Mouse (Mus musculus) left cerebral cortex, postnatal 10 days (tissue): ENCODE measurements around the gene Bbs9. TPM values are rescaled to one million over a fixed set of nuclear protein-coding genes. Genes with fewer than 3 reads are reported as not detected.
"Not testable (repeated sequence)": the region's sequence is repeated elsewhere in the genome, so short reads cannot be mapped to it uniquely, and the experiment has no call there.

ENCODE experiments used
- DNase-seq, 2 experiments: peaks; one replicate each; pipeline ENCODE4 v3.0.0; 2021 to 2022; ENCODE audit warnings: low spot score in 2 of 2, mixed read lengths in 1 of 2; ENCODE audit errors: extremely low spot score in 1 of 2
- intact Hi-C: fragments of 180-260 bp; cut with DNase I; formaldehyde crosslinking; loops from one replicate; pipeline ENCODE4 v1.15.1; 2025
- total RNA-seq, 2 experiments: library from RNA; stranded (reverse); gene quantifications; 2 replicates each; pipeline ENCODE4 v1.2.3; 2021

Gene Bbs9
- 10 to 100 TPM; 27.8 to 28.6 TPM for total RNA-seq

DNA sequence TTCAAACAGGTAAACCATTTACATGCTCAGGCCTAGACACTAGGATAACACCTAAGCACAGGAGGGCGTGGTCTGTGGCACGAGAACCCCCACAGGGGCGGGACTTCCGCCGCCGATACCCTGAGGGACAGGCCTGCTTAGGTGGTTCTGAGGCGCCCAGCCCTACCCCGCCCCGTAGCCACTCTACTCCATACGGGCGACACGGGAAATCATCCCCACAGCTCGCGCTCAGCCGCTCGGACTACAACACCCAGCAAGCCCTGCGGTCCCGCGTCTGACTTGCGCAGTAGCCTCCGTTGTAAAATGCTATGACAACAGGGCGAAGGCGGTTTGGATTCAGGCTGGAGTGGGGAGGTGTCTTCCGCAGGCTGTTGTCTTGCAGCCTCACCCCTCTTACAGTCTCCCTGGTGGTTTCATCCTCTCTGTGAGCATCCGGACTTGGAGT, at the start of gene Bbs9:
TSS of gene Bbs9 (plus strand) at position 292 of the 445 bp plus-strand sequence.
- peak; percentile 92 to 95 for DNase-seq
- intact Hi-C loops, result no loop called here

DNA sequence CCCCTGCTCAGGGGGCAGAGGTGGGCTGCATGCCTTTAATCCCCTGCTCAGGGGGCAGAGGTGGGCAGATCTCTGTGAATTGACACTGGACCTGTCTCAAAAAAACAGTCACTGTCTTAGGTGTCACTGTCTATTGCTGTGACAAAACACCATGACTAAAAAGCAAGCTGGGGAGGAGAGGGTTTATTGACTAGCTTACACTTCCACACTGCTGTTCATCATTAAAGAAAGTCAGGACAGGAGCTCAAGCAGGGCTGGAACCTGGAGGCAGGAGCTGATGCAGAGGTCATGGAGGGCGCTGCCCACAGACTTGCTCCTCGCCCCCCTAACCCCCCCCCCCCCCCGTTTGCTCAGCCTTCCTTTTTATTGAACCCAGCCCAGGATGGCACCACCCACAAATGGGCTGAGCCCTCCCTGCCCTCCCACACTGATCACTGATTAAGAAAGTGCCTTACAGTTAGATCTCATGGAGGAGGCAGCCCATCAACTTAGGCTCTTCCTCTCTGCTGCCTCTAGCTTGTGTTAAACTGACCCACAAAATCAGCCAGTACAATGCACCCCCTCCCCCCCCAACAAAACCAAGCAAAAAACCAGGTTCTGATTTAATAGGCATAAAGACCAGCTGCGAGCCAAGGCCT, 47.4 kb upstream of the Bbs9 start:
- intact Hi-C loops, result no loop called here
- DNase-seq, result no peak

DNA sequence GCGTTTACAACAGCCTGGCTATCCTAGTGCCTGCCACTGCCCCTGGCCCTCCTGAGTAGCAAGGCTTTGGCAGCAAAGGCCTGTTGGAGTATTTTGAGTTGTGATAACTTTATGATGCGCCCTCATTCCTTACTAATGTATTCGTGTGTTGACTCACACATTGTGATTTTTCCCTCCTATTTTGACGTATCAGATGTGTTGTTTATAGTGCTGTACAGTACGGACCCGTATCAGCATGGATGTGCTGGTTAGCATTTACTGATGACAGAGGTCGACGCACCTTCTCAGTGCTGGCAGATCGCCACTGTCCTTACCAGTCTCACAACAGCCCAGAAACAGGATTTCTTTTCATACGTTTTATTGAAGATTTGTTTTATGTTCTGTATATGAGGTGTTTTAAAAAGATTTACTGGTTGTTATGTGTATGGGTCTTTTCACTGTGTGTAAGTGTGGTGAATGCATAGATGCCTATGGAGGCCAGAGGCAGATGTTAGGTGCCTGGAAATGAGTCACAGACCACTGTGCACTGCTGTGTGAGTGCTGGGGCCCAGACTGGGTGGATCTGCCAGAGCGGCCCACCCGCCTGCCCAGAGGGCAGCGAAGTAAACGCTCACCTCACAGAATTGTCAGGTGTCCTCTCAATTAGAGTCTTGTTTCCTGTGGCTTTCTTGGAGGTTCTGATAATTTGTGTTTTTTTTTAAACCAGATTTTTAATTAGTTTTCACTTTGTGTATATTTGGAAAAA, 46.7 kb upstream of the Bbs9 start:
- no peak for DNase-seq
- intact Hi-C loops, result no loop called here

DNA sequence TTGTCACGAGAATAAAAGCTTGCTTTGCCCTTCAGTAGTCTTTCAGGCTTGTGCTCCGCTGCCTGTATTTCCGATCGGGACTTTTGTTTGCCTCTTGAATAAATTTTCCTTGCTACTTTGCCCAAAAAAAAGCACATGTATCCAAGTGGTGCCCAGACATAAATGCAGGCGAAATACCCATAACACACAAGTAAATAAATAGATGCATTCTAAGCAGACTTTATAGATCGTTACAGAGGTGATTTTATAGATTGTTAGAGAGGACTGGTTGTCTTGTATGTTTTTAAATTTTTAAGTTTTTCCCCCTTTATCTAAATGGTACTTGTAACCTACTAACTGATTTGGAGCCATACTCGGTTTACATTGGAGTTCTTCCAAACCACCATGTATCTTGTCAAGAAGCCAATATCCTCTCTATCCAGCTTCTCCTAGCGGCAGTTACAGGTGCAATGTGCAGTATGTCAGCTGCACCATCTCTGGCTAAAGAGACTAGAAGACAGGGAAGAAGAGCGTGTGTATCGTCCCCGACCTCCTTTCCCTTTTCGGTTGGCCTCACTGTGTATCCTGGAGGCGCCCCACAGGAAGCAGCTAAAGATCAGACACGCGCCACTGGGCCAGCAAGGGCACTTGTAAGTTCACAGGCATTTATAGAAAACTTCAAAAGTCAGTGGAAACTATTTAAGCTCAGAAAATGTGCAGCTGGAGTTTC, 45.8 kb upstream of the Bbs9 start:
- DNase-seq, result no peak
- intact Hi-C loops, result no loop called here

DNA sequence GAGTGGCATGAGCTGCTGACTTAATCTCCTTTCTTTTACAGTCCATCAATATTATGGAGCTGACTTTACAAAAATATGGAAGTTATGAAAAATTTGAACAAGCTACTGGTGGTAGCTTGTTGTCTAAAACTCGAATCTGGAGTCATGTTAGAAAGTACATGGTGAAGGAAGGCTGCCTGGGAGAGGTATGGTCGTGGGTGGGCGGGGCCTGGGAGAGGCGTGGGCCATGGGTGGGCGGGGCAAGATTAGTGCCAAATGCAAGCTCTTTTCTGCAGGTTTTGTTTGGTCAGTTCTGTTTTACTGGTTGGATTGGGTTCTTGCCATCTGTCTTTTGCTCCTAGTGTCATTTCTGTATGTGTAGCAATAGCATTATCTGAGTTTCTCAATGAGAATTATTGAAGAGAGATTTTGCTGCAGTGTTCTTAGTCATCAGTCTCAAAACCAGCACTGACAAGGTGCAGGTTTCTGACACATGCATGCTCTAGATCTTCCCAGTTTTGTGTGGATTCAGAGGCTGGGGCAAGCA, 45.1 kb upstream of the Bbs9 start:
- intact Hi-C loops, result no loop called here
- DNase-seq, result no peak

DNA sequence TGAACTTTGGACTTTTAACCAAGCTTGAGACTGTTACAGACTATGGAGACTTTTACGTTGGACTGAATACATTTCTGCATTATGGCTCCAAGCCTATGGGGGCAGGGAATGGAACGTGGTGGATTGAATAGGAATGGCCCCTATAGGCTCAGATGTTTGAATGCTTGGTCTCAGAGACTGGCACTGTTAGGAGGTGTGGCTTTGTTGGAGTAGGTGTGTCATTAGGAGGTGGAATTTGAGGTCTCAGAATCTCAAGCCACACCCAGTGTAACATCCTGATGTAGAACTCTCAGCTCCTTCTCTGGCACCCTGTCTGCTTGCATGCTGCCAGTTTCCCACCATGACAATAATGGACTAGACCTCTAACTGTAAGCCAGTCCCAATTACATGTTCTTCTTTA, 42.3 kb upstream of the Bbs9 start:
- no peak for DNase-seq
- intact Hi-C loops, result no loop called here

DNA sequence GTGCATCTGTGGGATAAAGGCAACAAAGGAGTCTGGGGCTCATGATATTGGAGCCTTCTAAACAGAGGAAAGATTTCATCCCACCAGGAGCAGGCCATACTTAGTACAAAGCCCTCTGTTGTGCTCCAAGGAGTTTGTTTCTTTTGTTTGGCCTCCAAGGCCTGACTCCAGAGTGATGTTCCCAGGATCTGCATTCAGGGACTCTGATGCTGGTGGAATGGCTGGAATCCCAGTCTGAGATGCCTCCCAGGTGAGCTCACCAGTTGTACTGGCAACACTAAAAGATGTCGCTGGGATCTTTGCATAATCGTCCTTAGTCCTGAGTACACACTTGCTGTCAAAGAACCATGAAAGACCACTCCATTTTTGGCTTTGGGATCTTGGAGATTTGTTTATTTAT, 41.4 kb upstream of the Bbs9 start:
- DNase-seq, result no peak
- intact Hi-C loops, result no loop called here

DNA sequence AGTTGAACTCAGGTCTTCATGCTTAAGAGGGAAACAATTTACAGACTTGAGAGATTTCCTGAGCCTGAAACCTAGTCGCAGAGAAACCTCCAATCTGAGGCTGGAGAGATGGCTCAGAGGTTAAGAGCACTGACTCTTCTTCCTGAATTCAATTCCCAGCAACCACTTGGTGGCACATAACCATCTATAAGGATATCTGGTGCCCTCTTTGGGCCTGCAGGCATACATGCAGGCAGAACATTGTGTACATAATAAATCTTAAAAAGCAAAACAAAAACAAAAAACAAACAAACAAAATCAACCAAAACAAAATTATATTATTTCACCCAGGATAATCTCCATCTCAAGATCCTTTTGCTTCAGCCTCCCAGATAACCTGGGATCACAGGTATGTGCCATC, 36.7 kb upstream of the Bbs9 start:
- no peak for DNase-seq
- intact Hi-C loops, result no loop called here

DNA sequence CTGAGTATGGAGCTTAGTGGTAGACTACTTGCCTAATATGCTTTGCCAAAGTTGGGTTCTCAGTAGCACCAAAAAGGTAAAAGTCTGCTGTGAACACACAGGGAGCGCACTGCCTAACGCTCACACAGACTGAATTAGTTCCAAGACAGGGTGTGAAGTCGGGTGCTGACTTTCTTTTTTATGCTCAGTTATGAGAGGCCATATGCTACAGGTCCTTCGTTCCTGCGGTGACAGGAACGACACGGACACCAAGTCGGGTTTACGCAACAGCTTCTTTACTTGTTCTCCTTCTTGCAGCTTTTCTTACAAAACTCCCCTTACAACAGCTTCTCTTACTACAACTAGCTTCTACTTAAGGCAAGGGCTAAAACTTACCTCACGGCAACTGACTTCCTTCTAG, 32.4 kb upstream of the Bbs9 start:
- no peak for DNase-seq
- intact Hi-C loops, result no loop called here

DNA sequence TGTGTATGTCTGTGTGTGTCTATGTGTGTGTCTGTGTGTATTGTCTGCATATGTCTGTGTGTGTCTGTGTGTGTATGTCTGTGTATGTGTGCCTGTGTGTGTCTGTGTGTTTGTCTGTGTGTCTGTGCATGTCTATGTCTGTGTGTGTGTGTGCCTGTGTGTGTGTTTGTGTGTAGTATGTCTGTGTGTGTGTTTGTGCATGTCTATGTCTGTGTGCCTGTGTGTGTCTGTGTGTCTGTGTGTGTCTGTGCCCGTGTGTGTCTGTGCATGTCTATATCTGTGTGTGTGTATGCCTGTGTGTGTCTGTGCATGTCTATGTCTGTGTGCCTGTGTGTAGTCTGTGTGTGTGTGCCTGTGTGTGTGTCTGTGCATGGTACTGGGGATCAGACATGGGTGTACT, 30.4 kb upstream of the Bbs9 start:
- no peak for DNase-seq
- intact Hi-C loops, result no loop called here

DNA sequence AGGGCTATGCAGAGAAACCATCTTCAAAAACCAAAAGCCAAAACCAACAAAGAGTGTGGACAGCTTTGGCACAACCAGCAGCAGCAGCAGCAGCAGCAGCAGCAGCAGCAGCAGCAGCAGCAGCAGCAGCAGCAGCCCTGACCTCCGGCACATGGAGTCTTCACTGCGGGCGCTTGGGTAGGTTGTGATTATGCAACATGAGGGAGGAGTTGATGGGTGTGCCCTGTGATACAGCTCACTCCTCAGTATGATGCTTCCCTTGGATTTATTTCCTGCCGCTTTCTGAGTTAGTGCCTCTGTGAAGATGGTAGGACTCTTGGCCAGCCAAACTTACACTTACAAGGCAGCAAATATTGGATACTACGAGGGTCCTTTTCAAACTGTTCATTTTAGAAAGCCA, 28.3 kb upstream of the Bbs9 start:
- intact Hi-C loops, result no loop called here
- no peak for DNase-seq

DNA sequence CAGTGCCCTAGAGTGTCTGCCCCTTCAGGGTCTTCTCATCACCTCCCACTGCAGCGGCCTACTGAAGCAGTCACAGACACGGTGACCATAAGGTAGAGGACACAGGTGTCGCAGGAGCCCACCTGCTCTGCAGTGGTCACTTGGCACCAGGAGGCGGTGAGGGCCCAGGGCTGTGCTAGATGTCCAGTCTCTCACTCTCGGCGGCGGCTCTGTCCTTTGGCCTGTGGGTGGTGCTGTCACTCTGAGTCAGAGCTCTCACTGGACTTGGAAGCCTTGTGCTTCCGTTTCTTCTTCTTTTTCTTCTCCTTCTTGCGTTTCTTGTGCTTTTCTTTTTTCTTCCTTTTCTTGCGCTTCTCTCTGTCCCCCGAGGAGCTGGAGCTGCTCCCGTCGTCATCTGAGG, 27.1 kb upstream of the Bbs9 start:
- peak in 1 of 2 experiments; percentile 31 for DNase-seq
- intact Hi-C loops, result no loop called here

DNA sequence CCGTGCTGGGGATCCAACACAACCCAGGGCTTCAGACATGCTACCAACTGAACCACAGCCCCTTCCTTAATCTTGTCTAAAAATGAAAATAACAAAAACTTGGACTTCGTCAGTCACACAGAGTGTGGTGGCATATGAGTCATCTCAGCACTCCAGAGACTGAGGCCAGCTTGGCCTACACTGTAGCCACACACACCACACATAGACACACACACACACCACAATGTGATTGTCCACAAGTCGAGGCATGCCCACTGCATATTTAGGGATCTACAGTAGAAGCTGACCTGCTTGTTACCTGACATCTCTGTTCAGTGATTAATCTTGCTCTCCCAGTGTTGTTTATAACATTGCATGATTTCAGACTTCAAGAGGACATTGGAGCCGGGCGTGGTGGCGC, 26.3 kb upstream of the Bbs9 start:
- no peak for DNase-seq
- intact Hi-C loops, result no loop called here

DNA sequence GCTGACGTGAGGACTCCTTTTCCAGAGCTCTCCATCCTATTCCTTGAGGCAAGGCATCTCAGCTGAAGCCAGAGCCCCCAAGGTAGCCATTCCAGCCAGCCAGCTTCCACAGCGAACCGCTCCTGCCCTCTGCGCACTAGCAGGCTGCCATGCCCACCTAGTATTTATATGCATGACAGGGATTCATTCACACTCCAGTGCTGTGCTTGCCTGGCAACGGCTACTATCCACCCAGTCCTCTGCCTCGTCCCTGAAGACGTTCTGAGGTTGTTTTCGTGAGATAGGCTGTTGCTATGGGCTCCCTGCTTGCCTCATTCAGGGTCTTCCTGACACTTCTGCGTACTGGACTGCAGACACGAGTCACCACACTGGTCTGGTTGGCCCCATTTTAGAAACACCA, 22.8 kb upstream of the Bbs9 start:
- intact Hi-C loops, result no loop called here
- peak in 1 of 2 experiments; percentile 32 for DNase-seq

DNA sequence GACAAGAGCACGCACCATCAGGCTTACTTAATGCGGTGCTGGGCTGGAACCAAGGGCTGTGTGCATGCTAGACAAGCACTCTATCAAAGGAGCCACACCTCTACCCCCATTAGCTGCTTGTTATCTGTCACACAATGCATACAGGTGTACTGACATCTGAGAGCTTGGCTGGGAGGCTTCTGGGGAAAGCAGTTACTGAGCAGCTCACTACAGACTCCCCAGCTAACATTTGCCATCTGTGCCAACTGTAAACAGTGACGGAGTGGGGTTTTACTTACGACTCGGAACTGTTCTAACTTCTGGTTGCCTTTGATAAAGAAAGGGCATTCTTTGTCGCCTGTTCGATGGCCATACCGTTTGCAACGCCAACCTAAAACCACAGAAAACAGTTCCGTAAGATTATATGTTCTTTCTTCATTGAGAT, 22.0 kb upstream of the Bbs9 start:
- no peak for DNase-seq
- intact Hi-C loops, result no loop called here

DNA sequence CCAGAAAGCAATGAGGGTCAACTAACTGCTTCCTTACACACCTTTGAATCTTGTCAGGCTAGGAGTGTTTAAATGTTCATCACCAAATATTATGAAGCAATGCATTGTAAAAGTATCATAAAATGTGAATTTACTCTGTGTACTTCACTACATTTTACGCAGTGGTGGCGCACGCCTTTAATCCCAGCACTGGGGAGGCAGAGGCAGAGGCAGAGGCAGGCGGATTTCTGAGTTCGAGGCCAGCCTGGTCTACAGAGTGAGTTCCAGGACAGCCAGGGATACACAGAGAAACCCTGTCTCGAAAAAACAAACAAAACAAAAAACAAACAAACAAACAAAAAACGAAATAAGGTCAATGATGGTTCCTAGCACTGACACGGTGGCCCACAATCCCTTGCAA, 21.5 kb upstream of the Bbs9 start, which contains the start of gene Gm17545:
TSS of gene Gm17545 (plus strand) at position 301 of the 400 bp plus-strand sequence.
- intact Hi-C loops, DNase-seq: not testable (repeated sequence)

DNA sequence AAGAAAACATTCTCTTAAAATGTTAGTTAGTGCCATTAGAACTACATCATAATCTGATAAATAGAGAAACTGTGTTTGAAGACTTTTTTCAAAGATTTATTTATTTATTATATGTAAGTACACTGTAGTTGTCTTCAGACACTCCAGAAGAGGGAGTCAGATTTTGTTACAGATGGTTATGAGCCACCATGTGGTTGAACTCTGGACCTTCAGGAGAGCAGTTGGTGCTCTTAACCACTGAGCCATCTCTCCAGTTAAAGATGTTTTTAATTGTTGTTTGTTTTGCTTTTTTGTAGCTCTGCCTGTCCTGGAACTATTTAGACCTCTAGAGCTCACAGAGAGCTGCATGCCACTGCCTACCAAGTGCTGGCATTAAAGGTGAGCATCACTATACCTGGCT, 20.5 kb upstream of the Bbs9 start:
- no peak for DNase-seq
- intact Hi-C loops, result no loop called here

DNA sequence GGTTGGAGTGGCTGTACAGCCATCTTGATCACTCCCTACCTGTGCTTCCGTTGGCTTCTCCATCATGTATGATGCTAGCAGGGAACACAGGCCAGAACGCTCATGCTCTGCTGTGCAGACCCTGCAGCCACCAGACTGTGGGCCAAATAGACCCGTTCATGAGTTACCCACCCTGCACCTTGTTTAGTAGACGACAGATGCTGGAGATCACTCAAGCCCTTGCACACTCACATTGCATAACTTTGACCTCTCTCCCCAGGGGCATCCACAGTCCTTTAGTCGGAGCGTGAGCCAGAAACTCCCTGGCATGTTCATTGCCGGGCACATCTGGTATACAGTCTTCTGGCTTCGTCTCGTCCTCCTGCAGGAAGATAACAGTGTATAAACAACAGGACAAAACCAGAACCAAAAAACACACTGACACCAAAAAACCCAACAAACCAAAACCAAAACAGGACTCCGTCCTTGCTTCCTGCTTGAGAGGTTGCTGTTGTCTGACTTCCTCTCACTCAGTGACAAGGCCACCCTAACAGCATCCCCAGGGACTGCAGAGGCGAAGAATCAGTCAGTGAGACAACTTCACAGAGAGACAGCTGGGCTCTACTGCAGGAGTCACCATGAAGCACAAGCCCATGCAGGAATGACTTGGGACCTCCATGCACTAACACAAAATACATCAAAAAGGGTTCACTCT, 18.2 kb upstream of the Bbs9 start:
- intact Hi-C loops, result no loop called here
- no peak for DNase-seq

DNA sequence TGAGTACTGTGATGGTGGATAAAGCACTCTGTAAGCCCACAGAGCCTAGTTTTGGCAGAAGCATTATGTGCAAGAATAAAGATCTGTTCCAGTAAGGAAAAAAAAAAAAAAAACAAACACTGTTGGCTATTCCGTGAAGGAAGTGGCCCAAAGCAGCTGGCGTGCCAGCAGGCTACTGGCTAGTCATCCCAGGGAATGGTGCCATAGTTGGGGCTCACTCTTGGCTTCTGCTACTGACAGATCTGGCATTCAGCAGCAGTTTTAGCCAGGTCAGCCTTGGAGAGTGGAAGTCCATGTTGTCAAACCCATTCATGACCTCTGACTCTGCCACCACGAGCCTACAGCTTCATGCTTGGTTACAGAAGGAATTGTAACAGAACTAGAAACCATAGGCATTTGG, 13.6 kb upstream of the Bbs9 start:
- peak; percentile 44 to 45 for DNase-seq
- intact Hi-C loops, result no loop called here
